Mouse (Mus musculus) liver, embryonic 14.5 days (tissue): ENCODE data around the gene Gm21985.

Source experiments
- CTCF ChIP-seq: IDR thresholded peaks from 2 replicates; pipeline ENCODE4 v1.5.1; 2016; ENCODE audit warnings: antibody characterized with exemption, low read depth, control low read depth
- EP300 ChIP-seq: IDR thresholded peaks from 2 replicates; pipeline ENCODE4 v1.6.1; 2016; ENCODE audit warnings: antibody characterized with exemption, low read depth

GRCm38 (mm10) chr2:112454125-112454861 lies 188.2 kb downstream of the Gm21985 start:
- TF ChIP-seq EP300, result no peak
- no peak for TF ChIP-seq CTCF
